Mouse (Mus musculus) adrenal gland, adult 10 weeks (tissue): ENCODE results near the gene 4930480E11Rik. TPM values are rescaled to one million over a fixed set of nuclear protein-coding genes. Genes with fewer than 3 reads are reported as not detected.

Experiments
- polyA plus RNA-seq: library from polyadenylated mRNA; stranded (reverse); fragments of 350-450 nt; fragmentation: Illumina TruSeq; extraction: RNeasy Lipid Tissue Mini Kit (QIAGEN cat#74804); gene quantifications from one replicate; pipeline ENCODE4 v1.2.3, GENCODE M21; 2014; ENCODE audit warnings: low read depth, low replicate concordance

Gene 4930480E11Rik
- polyA plus RNA-seq = not detected

GRCm38 (mm10) chrX:78369343-78369742 lies at the start of gene 4930480E11Rik:
Gene 4930480E11Rik, plus strand, starts transcription at chrX:78369643.

Other genes starting within 250 kb of the 4930480E11Rik start
- not detected for gene Gm5938, start 244.2 kb upstream of the 4930480E11Rik start, polyA plus RNA-seq
- not detected for gene Obp1b, start 182.9 kb upstream of the 4930480E11Rik start, polyA plus RNA-seq
- not detected for gene Gm14743, start 123.7 kb upstream of the 4930480E11Rik start, polyA plus RNA-seq
- gene Prrg1, start 214.3 kb downstream of the 4930480E11Rik start, polyA plus RNA-seq = 14.8 TPM